Mouse (Mus musculus): ENCODE results near the gene Cnot10. TPM values are rescaled to one million over a fixed set of nuclear protein-coding genes. Genes with fewer than 3 reads are reported as not detected.

Gene Cnot10
- total and polyA plus RNA-seq, 3 experiments: 42.4 to 143 (median 46.9) TPM

DNA sequence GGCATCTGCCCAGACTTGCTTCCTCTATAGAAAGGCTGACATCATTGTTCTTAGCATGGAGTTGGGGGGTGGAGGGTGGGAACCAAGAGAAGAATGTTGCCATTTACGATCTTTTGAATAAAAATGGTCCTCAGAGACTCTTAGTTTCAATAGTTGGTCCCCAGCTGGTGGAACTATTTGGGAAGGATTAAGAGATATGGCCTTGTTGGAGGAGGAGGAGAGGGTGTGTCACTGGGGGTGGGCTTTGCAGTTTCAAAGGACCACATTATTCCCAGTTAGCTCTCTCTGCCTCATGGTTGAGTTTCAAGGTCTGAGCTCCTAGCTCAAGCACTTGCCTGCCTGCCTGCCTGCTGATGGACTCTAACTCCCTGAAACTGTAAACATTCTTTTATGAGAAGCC, 32.0 kb upstream of the Cnot10 start:
- Histone ChIP-seq H3K4me3 (ENCODE audit: control insufficient read depth in 1 of 2, insufficient read depth in 1 of 2, low read depth in 2 of 2, low read length in 2 of 2) (no peak overlapping the region), H3K4me1 (ENCODE audit: control insufficient read depth in 1 of 2, insufficient read depth in 2 of 2, low read length in 2 of 2) (no peaks in the 10 kb centered on the region), H3K27ac (ENCODE audit: control insufficient read depth, low read depth, low read length) (no peak overlapping the region), H3K36me3 (ENCODE audit: control insufficient read depth in 1 of 2, insufficient read depth in 2 of 2, low read length in 2 of 2) (no peaks in the 10 kb centered on the region), H3K9me3 (replicated peaks; ENCODE audit: insufficient read depth, low read length) (no peaks in the 10 kb centered on the region), H3K27me3 (ENCODE audit: control insufficient read depth in 1 of 2, insufficient read depth in 2 of 2, low read length in 2 of 2) (no peaks in the 10 kb centered on the region; a peak in 1 of 4 replicates), H3K79me2 (ENCODE audit: control insufficient read depth, insufficient read depth, low read length, poor library complexity) (no peaks in the 10 kb centered on the region), H3K9ac (ENCODE audit: control insufficient read depth, low read depth, low read length, poor library complexity, severe bottlenecking) (no peak overlapping the region)
- no peak for TF ChIP-seq EP300 (IDR thresholded peaks at IDR 0.05; ENCODE audit: low read depth in 1 of 2, low read length in 2 of 2)
- TF ChIP-seq MAX (IDR thresholded peaks at IDR 0.05; ENCODE audit: low read length): no peak
- no peak for TF ChIP-seq CHD1 (IDR thresholded peaks at IDR 0.05; ENCODE audit: low read depth, low read length)
- TF ChIP-seq ETS1 (IDR thresholded peaks at IDR 0.05; ENCODE audit: low read depth, low read length): no peak
- TF ChIP-seq TAL1 (IDR thresholded peaks at IDR 0.05; ENCODE audit: low read length): no peak
- TF ChIP-seq ZKSCAN1 (IDR thresholded peaks at IDR 0.05; ENCODE audit: low read depth, low read length): no peak
- no peak for TF ChIP-seq SMC3 (IDR thresholded peaks at IDR 0.05; ENCODE audit: low read depth, low read length)
- no peak for TF ChIP-seq JUND (IDR thresholded peaks at IDR 0.05; ENCODE audit: low read depth, low read length)
- no peak for TF ChIP-seq TBP (IDR thresholded peaks at IDR 0.05; ENCODE audit: low read depth, low read length)
- TF ChIP-seq ZNF384 (IDR thresholded peaks at IDR 0.05; ENCODE audit: low read depth, low read length): no peak
- TF ChIP-seq NELFE (IDR thresholded peaks at IDR 0.05; ENCODE audit: low read depth, low read length): no peak
- TF ChIP-seq POLR2A (IDR thresholded peaks at IDR 0.05; ENCODE audit: control insufficient read depth in 1 of 2, insufficient read depth in 1 of 2, low read depth in 1 of 2, low read length in 2 of 2, poor library complexity in 1 of 2): no peak
- TF ChIP-seq RCOR1 (IDR thresholded peaks at IDR 0.05; ENCODE audit: low read depth, low read length): no peak
- no peak for TF ChIP-seq MAFK (IDR thresholded peaks at IDR 0.05; ENCODE audit: borderline replicate concordance, low read depth, low read length)
- no peak for DNase-seq (ENCODE audit: low read depth, low spot score)

DNA sequence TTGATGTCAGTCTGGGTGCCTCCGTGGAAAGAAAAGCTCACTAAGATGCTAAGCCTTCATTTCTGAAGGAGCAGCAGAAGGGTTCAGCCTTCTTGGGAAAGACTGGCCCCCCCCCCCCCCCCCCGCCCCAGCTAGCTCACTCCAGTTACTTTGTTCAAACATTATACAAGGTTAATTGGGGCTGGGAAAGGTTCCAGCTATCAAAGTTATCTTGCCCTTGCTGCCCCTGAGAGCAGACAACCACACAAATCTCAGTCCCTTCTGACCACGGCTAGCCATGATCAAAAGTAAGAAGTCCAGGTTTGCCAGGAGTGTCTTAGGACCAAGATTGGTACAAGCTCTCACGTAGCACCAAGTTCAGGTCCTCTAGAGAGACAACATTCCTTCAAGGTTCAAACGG, 29.0 kb upstream of the Cnot10 start:
- Histone ChIP-seq H3K36me3 (ENCODE audit: control insufficient read depth in 1 of 2, insufficient read depth in 2 of 2, low read length in 2 of 2) (no peaks in the 10 kb centered on the region), H3K27ac (ENCODE audit: control insufficient read depth, low read depth, low read length) (no peak overlapping the region), H3K9ac (ENCODE audit: control insufficient read depth, low read depth, low read length, poor library complexity, severe bottlenecking) (no peak overlapping the region), H3K27me3 (ENCODE audit: control insufficient read depth in 1 of 2, insufficient read depth in 2 of 2, low read length in 2 of 2) (0 out of 4 replicates have a peak, but pooled peaks cover 0 to under 1% of the 10 kb centered on the region in 2 experiments), H3K79me2 (ENCODE audit: control insufficient read depth, insufficient read depth, low read length, poor library complexity) (no peaks in the 10 kb centered on the region), H3K4me3 (ENCODE audit: control insufficient read depth in 1 of 2, insufficient read depth in 1 of 2, low read depth in 2 of 2, low read length in 2 of 2) (no peak overlapping the region), H3K9me3 (replicated peaks; ENCODE audit: insufficient read depth, low read length) (no peaks in the 10 kb centered on the region), H3K4me1 (ENCODE audit: control insufficient read depth in 1 of 2, insufficient read depth in 2 of 2, low read length in 2 of 2) (no peaks in the 10 kb centered on the region)
- DNase-seq (ENCODE audit: low read depth, low spot score): no peak
- TF ChIP-seq MAFK (IDR thresholded peaks at IDR 0.05; ENCODE audit: borderline replicate concordance, low read depth, low read length) (no peak), USF2 (IDR thresholded peaks at IDR 0.05; ENCODE audit: borderline replicate concordance in 1 of 2, insufficient read depth in 1 of 2, low read depth in 1 of 2, low read length in 2 of 2) (no peak), SMC3 (IDR thresholded peaks at IDR 0.05; ENCODE audit: low read depth, low read length) (no peak), ZKSCAN1 (IDR thresholded peaks at IDR 0.05; ENCODE audit: low read depth, low read length) (no peak), MYB (IDR thresholded peaks at IDR 0.05; ENCODE audit: low read depth, low read length) (no peak), TAL1 (IDR thresholded peaks at IDR 0.05; ENCODE audit: low read length) (no peak)
